Mouse (Mus musculus) heart, postnatal 0 days (tissue): ENCODE measurements around the gene Prune2.

Source experiments
- CTCF ChIP-seq: IDR thresholded peaks from 2 replicates; pipeline ENCODE4 v1.5.1; 2016; ENCODE audit warnings: antibody characterized with exemption, control low read depth, low read depth
- EP300 ChIP-seq: IDR thresholded peaks from 2 replicates; pipeline ENCODE4 v1.6.1; 2016; ENCODE audit warnings: antibody characterized with exemption, low read depth

DNA sequence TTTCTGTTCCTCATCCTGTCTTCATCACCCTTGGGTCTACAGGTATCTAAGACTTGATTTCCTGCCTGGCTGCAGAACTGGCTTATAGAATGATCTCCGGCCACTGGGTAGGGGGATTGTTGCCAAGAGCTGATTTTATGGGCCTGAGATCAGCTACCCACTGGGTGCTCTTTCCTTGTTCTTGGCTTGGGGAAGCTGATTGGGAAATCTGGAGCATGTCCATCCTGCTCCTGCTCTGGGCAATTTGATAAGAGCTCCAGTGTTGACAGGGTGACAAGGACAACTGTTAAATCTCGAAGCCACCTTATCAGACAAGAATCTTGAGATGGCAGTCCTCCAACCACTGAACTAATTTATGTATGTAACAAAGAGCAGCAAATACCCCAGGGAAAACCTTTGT is 203.8 kb downstream of the Prune2 start:
- TF ChIP-seq CTCF (no peak), EP300 (no peak)
